19 mouse cellular contexts compared by ENCODE assay signal in the genomic region with DNA sequence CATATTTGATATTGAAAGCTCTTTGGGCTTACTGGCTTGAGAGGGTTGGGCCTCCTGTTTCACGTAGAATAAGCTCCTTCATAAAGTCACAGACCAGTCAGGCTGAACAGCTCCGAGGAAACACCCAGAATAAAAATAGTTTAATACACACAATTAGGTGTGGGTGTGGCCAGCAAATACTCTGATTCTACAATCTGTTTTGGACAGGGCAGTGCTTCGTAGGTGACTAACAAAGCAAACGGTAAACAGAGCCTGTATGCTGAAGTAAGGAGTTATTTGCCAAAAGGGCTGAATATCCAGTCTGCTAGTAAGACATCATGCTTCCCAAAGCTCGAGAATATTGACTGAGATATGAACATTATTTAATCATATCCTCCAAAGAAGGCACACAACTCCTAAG. TPM values are rescaled to one million over a fixed set of nuclear protein-coding genes. Genes with fewer than 3 reads are reported as not detected.
DNase-seq lines count a peak whose midpoint lies in the region; ATAC-seq and TF ChIP-seq lines count a peak whose summit lies in the region.
"Had no signal": no experiment of that assay in that cellular context is flagged by ENCODE, and none has a peak within 500 bp of the region (broad histone marks: within the 10 kb centered on the region; RNA-seq: fewer than 3 reads in every experiment).

No protein-coding gene starts in this region.

- 38% methylated on average over 5 of the region's 5 CpGs for WGBS in large intestine, adult 2 months
- WGBS in stomach, postnatal 0 days: 51% methylated on average over 5 of the region's 5 CpGs
- WGBS in intestine, postnatal 0 days: 60% methylated on average over 5 of the region's 5 CpGs

- no peak for TF ChIP-seq CTCF in stomach, postnatal 0 days (IDR thresholded peaks at IDR 0.05; ENCODE audit: low read depth)
- TF ChIP-seq CTCF in intestine, postnatal 0 days (IDR thresholded peaks at IDR 0.05; ENCODE audit: low read depth): no peak

- no peaks in the 10 kb centered on the region for H3K27me3 ChIP-seq in stomach, postnatal 0 days (ENCODE audit: control insufficient read depth, insufficient read depth, low read length)
- H3K27me3 ChIP-seq in intestine, postnatal 0 days (replicated peaks; ENCODE audit: control insufficient read depth, insufficient read depth, low read length): no peaks in the 10 kb centered on the region
- H3K27me3 ChIP-seq: CH12.LX, Patski had no signal

- H3K27ac ChIP-seq in stomach, postnatal 0 days (replicated peaks): no peak overlapping the region
- no peak overlapping the region for H3K27ac ChIP-seq in intestine, postnatal 0 days (ENCODE audit: low read depth, low read length)

- no peak for TF ChIP-seq EP300 in stomach, postnatal 0 days (optimal IDR thresholded peaks at IDR 0.05)

- DNase-seq in large intestine, adult 2 months (ENCODE audit: low read depth, low spot score): peak; percentile 10
- DNase-seq in stomach, postnatal 0 days (ENCODE audit: low spot score): no peak
- no peak for DNase-seq in right cerebral cortex, postnatal 14 days
- DNase-seq: adrenal gland, adult 2 months; adrenal gland, adult 8-10 months; adrenal gland, postnatal 10 days; adrenal gland, postnatal 14 days; adrenal gland, postnatal 25 days; adrenal gland, postnatal 36 days; B cell, adult 2 months; cerebellum, adult 11 months; cerebellum, adult 11-12 months; cerebellum, adult 18-20 months had no signal

- no peaks in the 10 kb centered on the region for H3K36me3 ChIP-seq in stomach, postnatal 0 days (ENCODE audit: control insufficient read depth, insufficient read depth, low read length)
- no peaks in the 10 kb centered on the region for H3K36me3 ChIP-seq in intestine, postnatal 0 days (ENCODE audit: control insufficient read depth, insufficient read depth)

- H3K4me2 ChIP-seq in stomach, postnatal 0 days (replicated peaks; ENCODE audit: low read depth): no peak overlapping the region
- no peak overlapping the region for H3K4me2 ChIP-seq in intestine, postnatal 0 days (replicated peaks; ENCODE audit: low read depth)

- no peak overlapping the region for H3K4me3 ChIP-seq in stomach, postnatal 0 days (ENCODE audit: low read depth, low read length)
- H3K4me3 ChIP-seq in intestine, postnatal 0 days (ENCODE audit: low read depth, low read length): no peak overlapping the region

- peak; percentile 92 for ATAC-seq in stomach, postnatal 0 days (ENCODE audit: low FRiP score, low TSS enrichment)
- ATAC-seq in intestine, postnatal 0 days: no peak
- ATAC-seq: activated CD4-positive, CD25-positive, alpha-beta regulatory T cell, adult 4 months; CD4-positive, CD25-positive, alpha-beta regulatory T cell, adult 4 months; Patski had no signal

- H3K9ac ChIP-seq in stomach, postnatal 0 days (ENCODE audit: low read length): no peak overlapping the region
- no peak overlapping the region for H3K9ac ChIP-seq in intestine, postnatal 0 days (ENCODE audit: low read depth, low read length)

- no peaks in the 10 kb centered on the region for H3K4me1 ChIP-seq in stomach, postnatal 0 days (replicated peaks; ENCODE audit: control insufficient read depth, insufficient read depth)
- no peaks in the 10 kb centered on the region for H3K4me1 ChIP-seq in intestine, postnatal 0 days (replicated peaks; ENCODE audit: control insufficient read depth, insufficient read depth, low read length)

- no peaks in the 10 kb centered on the region for H3K9me3 ChIP-seq in stomach, postnatal 0 days (ENCODE audit: control insufficient read depth, low read length)
- no peaks in the 10 kb centered on the region for H3K9me3 ChIP-seq in intestine, postnatal 0 days (ENCODE audit: control insufficient read depth)
- H3K9me3 ChIP-seq: G1E had no signal

RNA-seq across cellular contexts. Expression of gene Col10a1, which starts 4.1 kb away (rescaled TPM):
- not detected in 2 replicates for polyA plus RNA-seq in large intestine, adult 2 months (2012; rRNA removed)
- 0.04 and 0.06 TPM in 2 replicates for polyA plus RNA-seq in stomach, postnatal 0 days (2015; fragmentation: Nextera tagmentation; extraction: Ambion mirVana)
- 0.13 TPM in 1 of 2 replicates, not detected in the other for polyA plus RNA-seq in intestine, postnatal 0 days (2015; fragmentation: Nextera tagmentation; extraction: Ambion mirVana)
- polyA plus RNA-seq: G1E, Patski had no signal

RNA-seq across cellular contexts. Expression of gene Nt5dc1, which starts 32.7 kb away (rescaled TPM):
- 3.4 and 6.8 TPM in 2 replicates for polyA plus RNA-seq in large intestine, adult 2 months (2012; rRNA removed)
- 11.2 and 12.4 TPM in 2 replicates for polyA plus RNA-seq in stomach, postnatal 0 days (2015; fragmentation: Nextera tagmentation; extraction: Ambion mirVana)
- polyA plus RNA-seq in intestine, postnatal 0 days (2015; fragmentation: Nextera tagmentation; extraction: Ambion mirVana): 8.2 and 9.0 TPM in 2 replicates
